Mouse (Mus musculus): ENCODE results near the gene Trib3. TPM values are rescaled to one million over a fixed set of nuclear protein-coding genes. Genes with fewer than 3 reads are reported as not detected.

The Trib3 gene
- total RNA-seq, 1 experiment from 2014 or later = 1.7 TPM

- no peak for ATAC-seq (replicated peaks in 1 of 2; ENCODE audit: insufficient read depth in 1 of 2, low FRiP score in 2 of 2, low TSS enrichment in 1 of 2, low read depth in 1 of 2, poor library complexity in 2 of 2, severe bottlenecking in 2 of 2)
These were observed 56.3 kb downstream of the Trib3 start for GRCm38 (mm10) chr2:152287560-152287959.

Other genes starting within 250 kb of the Trib3 start
- gene Srxn1, start 238.5 kb downstream of the Trib3 start, total RNA-seq (2017) = 13.4 and 16.3 TPM in 2 replicates
- gene Tcf15, start 200.5 kb downstream of the Trib3 start, total RNA-seq (2017) = 4.3 and 10.6 TPM in 2 replicates
- gene Csnk2a1, start 117.2 kb downstream of the Trib3 start, total RNA-seq (2017) = 138 and 169 TPM in 2 replicates
- gene Tbc1d20, start 50.2 kb downstream of the Trib3 start, total RNA-seq (2017) = 26.0 and 28.6 TPM in 2 replicates
- 63.9 and 70.2 TPM in 2 replicates for gene Rbck1, start 11.4 kb downstream of the Trib3 start, total RNA-seq (2017)
- not detected in 2 replicates for gene Nrsn2, start 32.6 kb upstream of the Trib3 start, total RNA-seq (2017)
- gene Sox12, start 54.0 kb upstream of the Trib3 start, total RNA-seq (2017) = 1.9 and 3.9 TPM in 2 replicates
- gene Zcchc3, start 71.0 kb upstream of the Trib3 start, total RNA-seq (2017) = 5.8 and 5.9 TPM in 2 replicates
- not detected in 2 replicates for gene 6820408C15Rik, start 71.6 kb upstream of the Trib3 start, total RNA-seq (2017)
- gene Defb23, start 120.6 kb upstream of the Trib3 start, total RNA-seq (2017) = not detected in 2 replicates
- gene Defb20, start 133.0 kb upstream of the Trib3 start, total RNA-seq (2017) = not detected in 2 replicates
- not detected in 2 replicates for gene Defb22, start 146.1 kb upstream of the Trib3 start, total RNA-seq (2017)
- gene Defb26, start 167.7 kb upstream of the Trib3 start, total RNA-seq (2017) = not detected in 2 replicates
- gene Defb28, start 174.2 kb upstream of the Trib3 start, total RNA-seq (2017) = not detected in 2 replicates
- gene Defb29, start 196.1 kb upstream of the Trib3 start, total RNA-seq (2017) = not detected in 2 replicates
- gene Gm17416, start 225.3 kb upstream of the Trib3 start, total RNA-seq (2017) = not detected in 2 replicates
- not detected in 2 replicates for gene Defb21, start 228.7 kb upstream of the Trib3 start, total RNA-seq (2017)
- not detected in 2 replicates for gene Defb19, start 236.3 kb upstream of the Trib3 start, total RNA-seq (2017)